Mouse (Mus musculus) limb, embryonic 14.5 days (tissue): ENCODE measurements around the gene Gm49380. TPM values are rescaled to one million over a fixed set of nuclear protein-coding genes. Genes with fewer than 3 reads are reported as not detected.

ENCODE experiments used
- ATAC-seq: fragments of 200-750 bp; cut with Nextera tagmentation; 2 replicates; pipeline ENCODE4 v1.8.0; 2017; ENCODE audit warnings: low read depth, moderate number of reproducible peaks, moderate TSS enrichment; ENCODE audit not compliant: low FRiP score
- DNase-seq: peaks from one replicate; pipeline ENCODE4 v3.0.0-alpha.2; 2015; ENCODE audit warnings: low spot score
- H3K27ac ChIP-seq: fragments of 300-500 bp; sonication (generic); replicated peaks from 2 replicates; pipeline ENCODE4 v1.5.1; 2014; ENCODE audit warnings: low read depth, mild to moderate bottlenecking, low read length, moderate library complexity, mixed read lengths
- H3K27me3 ChIP-seq: fragments of 300-500 bp; sonication (generic); 2 replicates; pipeline ENCODE4 v1.6.1; 2014; ENCODE audit warnings: low read length, mixed read lengths; ENCODE audit not compliant: control insufficient read depth, insufficient read depth
- H3K36me3 ChIP-seq: fragments of 300-500 bp; sonication (generic); 2 replicates; pipeline ENCODE4 v1.6.1; 2014; ENCODE audit warnings: mild to moderate bottlenecking, low read length, moderate library complexity, mixed read lengths; ENCODE audit not compliant: control insufficient read depth, insufficient read depth
- H3K4me1 ChIP-seq: fragments of 300-500 bp; sonication (generic); 2 replicates; pipeline ENCODE4 v1.6.1; 2014; ENCODE audit warnings: antibody characterized with exemption, low read length, mixed read lengths; ENCODE audit not compliant: control insufficient read depth, insufficient read depth
- H3K4me2 ChIP-seq: fragments of 300-500 bp; sonication (generic); replicated peaks from 2 replicates; pipeline ENCODE4 v1.6.1; 2014; ENCODE audit warnings: low read depth, mild to moderate bottlenecking, low read length, moderate library complexity; ENCODE audit not compliant: severe bottlenecking
- H3K4me3 ChIP-seq: fragments of 300-500 bp; sonication (generic); replicated peaks from 2 replicates; pipeline ENCODE4 v1.5.1; 2014; ENCODE audit warnings: low read length
- H3K9ac ChIP-seq: fragments of 300-500 bp; sonication (generic); 2 replicates; pipeline ENCODE4 v1.6.1; 2014; ENCODE audit warnings: mild to moderate bottlenecking, low read depth, low read length, moderate library complexity; ENCODE audit not compliant: severe bottlenecking
- H3K9me3 ChIP-seq: fragments of 300-500 bp; sonication (generic); 2 replicates; pipeline ENCODE4 v1.6.1; 2016; ENCODE audit warnings: low read length; ENCODE audit not compliant: control insufficient read depth
- POLR2A ChIP-seq: fragments of 200-500 bp; IDR thresholded peaks from 2 replicates; pipeline ENCODE4 v1.8.0; 2012; ENCODE audit warnings: inconsistent platforms, mild to moderate bottlenecking, moderate library complexity, borderline replicate concordance; ENCODE audit not compliant: insufficient read depth, insufficient read length; ENCODE audit errors: extremely low read depth
- WGBS: fragments of 180-500 bp; shearing (Covaris S2); extraction: QIAGEN DNeasy Blood & Tissue Kit; methylation state at CpG from one replicate; pipeline ENCODE4 v1.1.7; 2014; 5-methylcytosine and 5-hydroxymethylcytosine counted together
- polyA plus RNA-seq, 2 experiments: library from polyadenylated mRNA; depleted of rRNA in 1 of 2; stranded (reverse) in 1 of 2; unstranded in 1 of 2; fragments of >200 nt; fragmentation: Nextera tagmentation in 1 of 2; extraction: Ambion mirVana in 1 of 2; gene quantifications; 2 replicates each; pipeline versions ENCODE4 v1.2.1 to v1.2.3; 2012 to 2014

Gm49380 gene
- polyA plus RNA-seq, 2 experiments = 0.23 to 0.49 TPM

DNA sequence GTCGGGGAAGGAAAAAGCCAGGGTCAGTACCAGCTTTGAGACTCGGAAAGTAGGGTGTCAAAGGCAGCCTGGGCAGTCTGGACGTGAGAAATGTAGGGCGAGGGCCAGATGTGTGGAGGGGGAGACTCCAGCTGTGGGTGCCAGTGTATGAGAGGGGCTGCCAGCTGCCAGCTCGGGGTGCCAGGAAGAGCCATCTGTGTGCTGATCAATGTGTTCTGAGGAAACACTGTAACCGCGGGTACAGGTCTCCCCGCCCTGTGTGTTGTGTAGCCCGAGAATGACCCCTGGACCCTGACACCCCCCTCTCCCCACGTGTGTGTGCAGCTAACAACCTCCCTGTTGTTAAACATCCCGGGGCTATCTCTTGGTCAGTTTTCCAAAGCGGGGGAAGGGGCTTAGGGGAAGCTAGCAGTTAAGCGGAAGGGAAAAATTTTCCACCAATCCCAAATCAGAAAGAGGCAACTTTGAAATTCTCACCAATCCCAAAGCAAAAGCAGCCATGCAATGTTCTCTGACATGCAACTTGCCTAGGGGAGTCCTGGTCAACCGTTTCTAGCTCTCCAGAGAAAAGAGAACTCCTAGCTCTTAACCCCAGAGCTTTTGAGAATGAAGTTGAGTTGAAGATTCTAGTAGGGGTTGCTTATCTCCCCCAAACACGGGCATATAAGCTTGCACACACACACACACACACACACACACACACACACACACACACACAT, 45.9 kb downstream of the Gm49380 start:
- Histone ChIP-seq H3K36me3 (no peaks in the 10 kb centered on the region), H3K9ac (peak overlapping the region; percentile 59), H3K4me3 (peak overlapping the region; percentile 54), H3K4me1 (peaks cover 15% of the 10 kb centered on the region), H3K4me2 (peak overlapping the region; percentile 97), H3K9me3 (no peaks in the 10 kb centered on the region), H3K27me3 (no peaks in the 10 kb centered on the region), H3K27ac (no peak overlapping the region)
- DNase-seq (no peak), ATAC-seq (peak; percentile 4)
- TF ChIP-seq POLR2A = no peak
- WGBS = 5% methylated on average over 15 of the region's 15 CpGs

DNA sequence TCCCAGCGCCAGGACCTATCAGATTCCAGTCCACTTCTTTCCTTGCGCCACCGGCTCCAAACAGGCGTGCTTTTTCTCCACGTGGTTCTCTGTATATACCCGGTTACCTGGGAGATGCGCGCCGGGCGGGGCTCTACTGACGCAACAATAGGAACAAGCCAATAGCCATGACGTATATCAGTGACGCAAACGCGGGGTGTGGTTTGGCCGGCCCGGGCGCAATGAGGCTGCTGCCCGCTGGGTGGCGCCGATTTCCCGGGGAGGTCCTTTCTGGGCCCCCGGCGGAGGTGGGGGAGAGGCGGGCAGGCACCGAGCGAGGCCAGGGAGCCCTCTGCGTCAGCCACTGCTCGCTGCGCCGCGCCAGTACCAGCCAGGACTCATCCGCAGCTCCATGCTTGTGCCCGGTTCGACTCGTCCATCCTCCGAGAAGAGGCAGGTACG, 46.5 kb downstream of the Gm49380 start, which contains the start of gene Usp2:
TSS of gene Usp2 (plus strand) at position 237 of the 441 bp plus-strand sequence.
- ATAC-seq (peak; percentile 99), DNase-seq (peak; percentile 98)
- Histone ChIP-seq H3K4me1 (peaks cover 15% of the 10 kb centered on the region), H3K27ac (no peak within 1 kb of the TSS), H3K9me3 (no peaks in the 10 kb centered on the region), H3K36me3 (no peaks in the 10 kb centered on the region), H3K4me3 (peak within 1 kb of the TSS; percentile 54), H3K27me3 (no peaks in the 10 kb centered on the region), H3K4me2 (peak within 1 kb of the TSS; percentile 97), H3K9ac (peak within 1 kb of the TSS; percentile 59)
- no peak for TF ChIP-seq POLR2A
- WGBS = under 1% methylated on average over 36 of the region's 38 CpGs

DNA sequence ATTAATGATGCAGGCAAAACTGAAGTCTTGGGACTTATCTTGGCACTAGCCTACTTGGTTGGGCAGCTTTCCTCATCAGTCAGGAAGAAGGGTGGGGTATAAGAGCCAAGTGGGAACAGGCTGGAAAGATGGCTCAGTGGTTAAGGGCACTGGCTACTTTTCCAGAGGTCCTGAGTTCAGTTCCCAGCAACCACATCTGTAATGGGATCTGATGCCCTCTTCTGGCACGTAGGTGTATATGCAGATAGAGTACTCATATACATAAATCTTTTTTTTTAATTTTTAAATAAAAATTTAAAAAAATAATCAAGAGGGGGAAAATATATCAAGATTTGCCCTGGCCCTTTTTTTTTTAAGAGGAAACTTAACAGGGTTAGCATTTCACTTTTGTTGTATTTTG, 48.1 kb downstream of the Gm49380 start:
- Histone ChIP-seq H3K27me3 (no peaks in the 10 kb centered on the region), H3K4me1 (peaks cover 7% of the 10 kb centered on the region), H3K36me3 (no peaks in the 10 kb centered on the region), H3K4me2 (no peak overlapping the region), H3K9me3 (no peaks in the 10 kb centered on the region), H3K9ac (no peak overlapping the region), H3K4me3 (no peak overlapping the region), H3K27ac (no peak overlapping the region)
- TF ChIP-seq POLR2A = no peak
- DNase-seq (no peak), ATAC-seq (no peak)
- 43% methylated on average over 1 of the region's 1 CpGs for WGBS

DNA sequence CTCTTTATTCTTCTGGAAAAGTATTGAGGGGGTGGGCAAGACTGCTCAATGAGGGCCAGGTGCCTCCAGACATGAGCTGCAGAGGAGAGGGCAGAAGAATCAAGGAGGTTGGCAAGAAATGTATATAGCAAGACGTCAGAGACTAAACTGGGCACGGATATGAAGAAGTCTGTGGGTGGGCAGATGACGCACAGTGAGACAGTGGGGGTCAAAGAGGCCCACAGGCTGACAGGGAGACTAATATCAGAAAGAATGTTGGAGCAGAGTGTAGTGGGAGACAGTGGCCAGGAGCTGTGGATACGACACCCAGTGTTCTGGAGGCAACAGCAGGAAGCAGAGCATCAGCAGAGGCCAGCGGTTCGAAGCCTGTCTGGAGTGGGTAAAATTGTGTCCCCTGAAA, 54.7 kb downstream of the Gm49380 start:
- ATAC-seq = no peak
- WGBS = 80% methylated on average over 6 of the region's 6 CpGs
- H3K4me2 ChIP-seq = no peak overlapping the region
- TF ChIP-seq POLR2A = no peak
- no peak for DNase-seq
- no peaks in the 10 kb centered on the region for H3K27me3 ChIP-seq
- no peaks in the 10 kb centered on the region for H3K9me3 ChIP-seq
- no peak overlapping the region for H3K9ac ChIP-seq
- H3K4me3 ChIP-seq = no peak overlapping the region
- no peak overlapping the region for H3K27ac ChIP-seq
- H3K4me1 ChIP-seq = no peaks in the 10 kb centered on the region
- H3K36me3 ChIP-seq = no peaks in the 10 kb centered on the region

DNA sequence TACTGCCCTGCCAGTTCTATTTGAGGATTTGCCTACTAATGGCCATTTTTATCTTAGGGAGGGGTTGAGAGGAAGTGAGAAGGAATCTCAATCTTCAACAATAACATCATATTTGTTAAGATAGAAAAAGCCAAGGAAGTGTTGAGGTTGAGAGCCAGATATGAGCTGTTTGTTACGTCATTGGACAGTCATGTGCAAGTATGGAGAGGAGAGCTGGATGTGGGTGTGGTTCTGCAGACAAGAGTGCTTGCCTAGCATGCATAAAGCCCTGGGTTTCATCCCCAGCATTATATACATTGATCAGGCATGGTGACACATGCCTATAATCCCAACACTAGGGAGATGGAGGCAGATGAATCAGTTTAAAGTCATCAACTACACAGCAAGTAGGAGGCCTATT, 59.4 kb downstream of the Gm49380 start:
- H3K36me3 ChIP-seq = no peaks in the 10 kb centered on the region
- DNase-seq (no peak), ATAC-seq (no peak)
- H3K27ac ChIP-seq = no peak overlapping the region
- no peaks in the 10 kb centered on the region for H3K4me1 ChIP-seq
- WGBS = 72% methylated on average over 1 of the region's 1 CpGs
- no peaks in the 10 kb centered on the region for H3K27me3 ChIP-seq
- no peak overlapping the region for H3K4me3 ChIP-seq
- H3K4me2 ChIP-seq = no peak overlapping the region
- H3K9me3 ChIP-seq = no peaks in the 10 kb centered on the region
- H3K9ac ChIP-seq = no peak overlapping the region
- no peak for TF ChIP-seq POLR2A
